Mouse (Mus musculus) kidney, postnatal 36 days (tissue): ENCODE results near the gene Utf1.

Experiments used
- DNase-seq, 2 experiments: peaks; one replicate each; pipeline ENCODE4 v3.0.0; 2021 to 2022; ENCODE audit warnings: mixed read lengths in 2 of 2

Gene Utf1

GRCm38 (mm10) chr7:139943674-139944281, at the start of gene Utf1:
Utf1 (plus strand) TSS chr7:139943789.
- DNase-seq: peak; percentile 16 to 59

DNA sequence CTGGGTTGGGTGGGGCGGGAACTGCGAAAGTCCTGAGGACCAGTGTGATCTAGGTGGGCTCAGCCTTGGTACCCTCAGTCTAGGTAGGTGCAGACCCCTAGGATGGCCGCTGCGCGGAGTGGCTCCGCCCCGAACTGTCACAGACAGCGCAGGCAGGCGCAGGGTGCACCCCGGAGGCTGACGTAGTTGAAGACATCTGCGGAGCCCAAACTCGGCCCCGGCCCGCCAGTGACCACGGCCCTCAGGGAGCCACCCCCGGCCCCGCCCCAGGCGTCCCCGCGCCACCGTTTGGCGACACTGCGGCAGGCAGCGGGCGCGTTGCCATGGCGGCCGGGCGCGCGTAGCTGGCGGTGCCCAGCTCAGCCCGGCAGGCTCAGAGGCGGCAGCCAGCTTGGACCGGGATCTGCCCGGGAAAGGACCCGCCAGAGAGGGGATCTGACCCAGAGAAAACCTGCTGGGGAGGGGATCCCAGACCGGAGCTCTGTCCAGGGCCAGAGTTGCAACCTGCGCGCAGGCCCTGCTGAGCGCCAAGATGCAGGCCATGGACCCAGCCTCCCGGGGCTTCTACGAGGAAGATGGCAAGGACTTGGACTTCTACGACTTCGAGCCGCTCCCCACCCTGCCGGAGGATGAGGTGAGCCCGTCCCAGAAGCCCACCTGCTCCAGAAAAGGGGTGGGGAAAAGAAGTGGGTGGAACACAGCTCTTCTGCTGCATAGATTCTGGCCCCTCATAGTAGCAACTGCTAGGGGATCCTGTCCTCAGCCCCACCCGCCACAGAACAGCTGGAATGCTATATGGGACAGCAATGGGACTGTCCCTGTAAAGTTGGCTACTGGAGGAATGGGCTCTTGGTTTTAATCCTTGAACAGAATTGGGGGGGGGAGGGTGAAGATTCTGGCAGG, 48.7 kb upstream of the Utf1 start, which contains the start of gene Kndc1:
Gene Kndc1, plus strand, starts transcription at position 42 of the 903 bp plus-strand sequence.
- DNase-seq: peak in 1 of 2 experiments; percentile 31

- no peak for DNase-seq
Measured at GRCm38 (mm10) chr7:139896271-139896670, 47.3 kb upstream of the Utf1 start.

GRCm38 (mm10) chr7:139896796-139897195, 46.8 kb upstream of the Utf1 start:
- DNase-seq: no peak

DNA sequence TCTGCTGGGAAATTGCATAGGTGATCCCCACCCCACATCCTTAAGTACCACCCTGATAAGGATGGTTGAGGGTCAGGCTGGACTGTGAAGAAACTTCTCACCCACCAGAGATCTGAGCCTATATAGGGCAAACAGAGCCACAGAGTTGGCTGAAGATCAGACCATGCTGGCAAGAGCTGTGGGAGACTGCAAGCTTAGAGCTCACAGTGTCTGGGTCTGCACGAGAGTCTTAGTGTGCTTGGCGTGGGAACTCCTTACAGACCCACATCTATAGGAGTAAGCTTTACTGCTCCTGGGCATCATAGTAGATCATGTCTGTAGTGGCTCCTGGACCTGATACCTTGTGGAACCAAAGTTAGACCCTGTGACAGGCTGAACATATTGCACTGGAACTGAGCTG, 45.0 kb upstream of the Utf1 start:
- DNase-seq: no peak

DNA sequence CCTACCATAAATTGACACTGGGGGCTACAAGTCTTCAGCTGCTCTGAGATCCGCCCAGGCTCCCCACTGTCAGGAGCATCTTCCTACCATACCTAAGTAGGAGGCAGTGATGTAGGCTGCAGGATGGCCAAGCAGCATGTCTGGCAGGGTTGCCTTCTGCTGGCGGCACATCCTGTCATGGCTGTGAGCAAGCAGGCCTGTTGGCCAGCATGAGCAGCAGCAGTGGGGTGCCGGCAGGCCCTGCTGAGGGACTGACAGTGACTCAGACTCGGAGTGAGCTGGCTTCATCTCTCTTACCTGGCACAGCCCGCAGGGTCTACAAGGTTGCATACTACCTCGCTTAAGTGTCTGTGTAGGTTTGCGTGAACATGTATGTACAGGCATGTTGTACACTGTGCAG, 44.1 kb upstream of the Utf1 start:
- DNase-seq: no peak

DNA sequence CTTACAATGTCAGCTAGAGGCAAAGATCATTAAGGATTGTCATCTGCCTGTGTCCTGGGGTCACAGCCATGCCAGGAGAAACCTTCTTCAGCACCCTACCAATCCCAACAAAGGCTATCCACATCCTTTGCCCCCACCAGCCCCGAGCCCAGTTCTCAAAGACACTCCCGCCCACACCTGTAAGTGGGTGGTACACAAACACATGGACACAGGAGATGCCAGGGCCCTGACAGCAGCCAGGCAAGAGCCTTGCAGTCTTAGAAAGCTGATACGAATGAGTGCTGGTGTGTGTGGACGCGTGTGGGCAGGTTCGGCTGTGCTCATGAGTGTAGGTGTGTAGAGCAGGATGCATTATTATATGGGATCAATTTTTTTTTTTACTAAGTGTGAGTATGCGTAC, 43.1 kb upstream of the Utf1 start:
- DNase-seq: no peak

DNA sequence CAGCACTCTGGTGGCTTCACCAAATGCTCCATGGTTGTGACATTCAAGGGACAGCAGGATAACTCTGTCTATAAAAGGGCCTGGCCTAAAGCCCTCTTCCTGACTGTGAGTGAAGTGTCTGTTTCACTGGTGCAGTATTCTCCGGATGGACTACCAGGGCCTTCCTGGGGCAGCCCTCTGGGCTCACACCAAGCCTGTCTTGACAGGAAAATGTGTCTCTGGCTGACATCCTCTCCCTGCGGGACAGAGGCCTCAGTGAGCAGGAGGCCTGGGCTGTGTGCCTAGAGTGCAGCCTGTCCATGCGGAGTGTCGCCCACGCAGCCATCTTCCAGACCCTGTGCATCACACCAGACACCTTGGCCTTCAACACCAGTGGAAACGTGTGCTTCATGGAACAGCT, 42.7 kb upstream of the Utf1 start:
- DNase-seq: no peak

- no peak for DNase-seq
Measured at GRCm38 (mm10) chr7:139901981-139902380, 41.6 kb upstream of the Utf1 start.

- DNase-seq: no peak
Measured at GRCm38 (mm10) chr7:139905261-139905660, 38.3 kb upstream of the Utf1 start.

DNA sequence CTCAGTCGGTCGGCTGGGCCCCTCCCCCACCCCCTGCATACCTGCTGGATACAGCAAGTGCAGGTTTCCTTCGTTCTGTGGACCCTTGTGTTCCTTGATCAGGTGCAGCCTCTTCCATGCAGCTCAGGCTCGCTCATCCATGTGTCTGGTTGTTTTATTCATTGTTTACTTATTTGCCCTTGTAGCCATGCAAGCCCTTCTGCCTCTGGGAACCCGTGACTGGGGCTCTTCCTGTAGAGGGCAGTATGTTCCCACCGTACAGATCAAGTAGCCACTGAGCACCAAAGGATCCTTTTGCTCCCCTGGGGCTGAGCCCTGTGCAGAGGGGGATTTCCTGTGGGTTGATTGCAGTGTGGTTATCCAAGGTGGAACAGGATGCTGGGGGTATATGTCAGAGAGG, 37.9 kb upstream of the Utf1 start:
- peak; percentile 11 to 58 for DNase-seq

- no peak for DNase-seq
Measured at GRCm38 (mm10) chr7:139908176-139908575, 35.4 kb upstream of the Utf1 start.

- DNase-seq: no peak
Measured at GRCm38 (mm10) chr7:139909469-139909868, 34.1 kb upstream of the Utf1 start.

DNA sequence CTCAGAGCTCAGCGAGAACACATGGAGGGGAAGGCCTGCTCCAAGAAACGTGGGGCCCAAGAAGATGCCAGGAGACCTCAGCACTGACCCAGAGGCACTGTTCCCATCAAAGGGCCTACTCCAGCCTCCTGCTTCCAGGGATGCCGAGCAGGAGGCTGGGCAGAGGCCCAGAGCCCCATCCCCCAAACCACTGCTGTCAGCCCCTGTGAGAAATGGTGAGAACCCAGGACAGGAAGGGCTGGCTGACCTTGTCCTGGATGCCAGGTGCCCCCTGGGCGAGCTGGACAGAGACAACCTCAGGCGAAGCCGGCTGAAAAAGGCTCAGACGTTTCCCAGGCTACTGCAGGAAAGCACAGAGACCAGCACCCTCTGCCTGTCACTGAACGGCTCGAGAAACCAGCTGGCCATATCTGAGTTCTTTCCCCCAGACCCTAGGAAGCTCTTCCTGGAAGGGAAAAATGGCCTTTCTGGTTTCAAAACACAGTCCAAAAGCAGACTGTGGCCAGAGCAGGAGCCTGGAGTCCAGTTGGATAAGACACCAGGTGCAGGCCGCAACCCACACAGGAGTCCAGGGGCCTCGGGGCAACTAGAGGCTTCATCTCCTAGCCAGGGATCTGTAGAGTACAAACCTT, 33.3 kb upstream of the Utf1 start:
- no peak for DNase-seq

GRCm38 (mm10) chr7:139914141-139915047, 29.2 kb upstream of the Utf1 start:
- DNase-seq: peak in 1 of 2 experiments; percentile 10

- no peak for DNase-seq
Measured at GRCm38 (mm10) chr7:139915646-139916257, 27.8 kb upstream of the Utf1 start.

DNA sequence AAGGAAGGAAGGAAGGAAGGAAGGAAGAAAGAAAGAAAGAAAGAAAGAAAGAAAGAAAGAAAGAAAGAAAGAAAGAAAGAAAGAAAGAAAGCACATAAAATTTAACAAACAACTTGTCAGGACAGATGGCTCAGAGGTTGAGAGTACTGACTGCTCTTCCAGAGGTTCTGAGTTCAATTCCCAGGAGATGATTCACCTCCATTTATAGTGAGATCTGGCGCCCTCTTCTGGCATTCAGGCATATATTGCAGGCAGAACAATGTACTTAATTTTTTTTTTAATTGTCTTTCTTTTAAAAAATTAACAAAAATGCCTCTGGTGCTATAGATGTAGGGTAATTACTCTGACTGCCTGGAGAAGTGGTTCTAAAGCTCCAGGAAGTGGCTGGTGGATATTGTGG, 27.2 kb upstream of the Utf1 start:
- DNase-seq: no peak

DNA sequence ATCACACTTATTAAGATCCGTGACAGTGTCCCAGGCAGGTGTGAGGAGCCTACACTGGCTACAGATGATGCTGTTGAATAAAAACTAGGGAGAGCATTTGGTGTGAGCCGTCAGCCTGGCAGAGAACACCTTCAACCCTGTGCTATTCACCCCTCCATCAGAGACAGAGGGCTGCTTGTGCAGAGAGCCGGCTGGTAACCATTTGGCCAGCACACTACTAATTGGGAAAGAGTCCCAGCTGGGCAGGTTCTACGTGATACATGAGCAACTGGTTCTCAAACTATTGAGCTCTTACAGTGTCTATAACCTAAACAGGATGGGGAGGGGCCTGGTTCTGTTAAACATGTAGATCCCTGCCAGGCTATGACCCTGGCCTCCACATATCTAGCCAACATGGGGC, 25.3 kb upstream of the Utf1 start:
- no peak for DNase-seq

- peak in 1 of 2 experiments; percentile 63 for DNase-seq
Measured at GRCm38 (mm10) chr7:139930732-139931131, 12.9 kb upstream of the Utf1 start.

DNA sequence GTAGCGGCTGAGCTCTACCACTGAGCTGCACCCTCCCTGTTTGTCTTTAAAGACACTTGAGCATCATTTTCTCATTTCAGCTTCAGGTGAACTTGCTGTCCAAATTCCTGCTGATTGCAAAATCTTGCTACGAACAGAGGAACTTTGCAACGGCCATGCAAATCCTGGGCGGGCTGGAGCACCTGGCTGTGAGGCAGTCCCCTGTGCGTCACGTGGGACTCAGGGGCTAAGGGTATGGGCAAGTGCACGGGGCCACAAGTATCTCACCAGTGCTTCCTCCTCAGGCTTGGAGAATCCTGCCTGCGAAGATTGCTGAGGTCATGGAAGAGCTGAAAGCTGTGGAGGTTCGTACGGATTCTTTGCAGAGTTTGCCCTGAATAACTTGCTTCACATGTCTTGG, 6.9 kb upstream of the Utf1 start:
- DNase-seq: no peak

- peak in 1 of 2 experiments; percentile 8 for DNase-seq
Measured at GRCm38 (mm10) chr7:139937138-139937537, 6.5 kb upstream of the Utf1 start.

DNA sequence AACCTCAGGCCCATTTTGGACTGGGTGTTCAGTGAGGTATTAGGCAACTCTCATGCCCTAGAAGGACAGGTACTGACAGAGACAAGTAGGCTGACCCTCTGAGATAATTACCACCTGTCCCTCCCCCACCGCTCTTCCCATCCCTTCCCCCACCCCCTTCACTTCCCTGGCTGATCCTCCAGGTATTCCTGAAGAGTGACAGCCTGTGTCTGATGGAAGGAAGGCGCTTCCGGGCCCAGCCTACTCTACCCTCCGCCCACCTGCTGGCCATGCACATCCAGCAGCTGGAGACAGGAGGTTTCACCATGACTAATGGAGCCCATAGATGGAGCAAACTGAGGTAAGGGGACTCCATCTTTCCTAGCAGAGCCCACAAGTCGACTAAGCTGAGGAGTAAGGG, 5.8 kb upstream of the Utf1 start:
- DNase-seq: no peak
